Mouse (Mus musculus): ENCODE measurements at regions not wholly inside any gene's neighbourhood (a gene's known extent, or its start where the extent isn't known, plus 50 kb on each side); places are given as distances from the start of the nearest gene placed in this dataset.

GRCm38 (mm10) chr1:90289732-90290215 is 86.0 kb downstream of the Ackr3 start:
- TF ChIP-seq CTCF (IDR thresholded peaks at IDR 0.05; ENCODE audit: low read depth, low read length) (no peak), POLR2A (IDR thresholded peaks at IDR 0.05; ENCODE audit: extremely low read depth, insufficient read depth, low read length) (no peak)

Measured in liver, adult 2 months (tissue).